Mouse (Mus musculus): Measurements from ENCODE around the gene Slc38a9. TPM values are rescaled to one million over a fixed set of nuclear protein-coding genes. Genes with fewer than 3 reads are reported as not detected.
"Not testable (repeated sequence)": the region's sequence is repeated elsewhere in the genome, so short reads cannot be mapped to it uniquely, and the experiment has no call there.

Slc38a9 gene
- polyA plus RNA-seq, 1 experiment = 8.2 TPM

DNA sequence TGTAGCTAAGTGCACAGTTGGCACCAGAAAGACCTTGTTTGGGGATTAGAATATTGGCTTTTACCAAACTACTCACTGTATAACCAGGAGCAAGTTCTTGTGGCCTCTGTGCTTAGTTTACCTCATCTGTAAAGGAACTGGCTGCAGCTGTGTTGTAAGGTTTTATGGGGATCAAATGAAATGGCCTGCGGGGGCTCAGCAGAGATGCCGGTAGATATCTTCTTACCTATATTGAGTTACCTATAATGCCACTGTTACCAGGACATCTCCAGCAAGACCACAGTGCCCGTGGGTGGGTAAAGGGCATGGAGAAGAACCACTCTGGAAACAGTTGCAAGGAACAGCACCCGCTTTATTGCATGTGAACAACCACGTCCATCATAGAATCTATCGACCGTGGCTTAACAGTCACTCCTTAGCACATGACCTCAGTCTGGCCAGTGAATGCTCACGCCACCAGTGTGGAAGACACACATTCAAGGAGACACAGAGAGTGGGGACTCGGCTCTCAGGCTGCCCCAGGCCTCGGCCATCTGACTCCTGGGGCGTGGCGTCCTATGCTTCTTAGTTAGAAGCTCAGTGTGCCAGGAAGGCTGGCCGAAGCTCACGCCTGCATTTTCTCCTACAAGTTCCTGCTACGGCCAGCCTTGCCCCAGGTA, 59.7 kb downstream of the Slc38a9 start:
- H3K36me3 ChIP-seq (ENCODE audit: control insufficient read depth, insufficient read depth, low read length) = no peaks in the 10 kb centered on the region
- no peak overlapping the region for H3K4me3 ChIP-seq (ENCODE audit: insufficient read depth, low read depth, low read length)
- DNase-seq = no peak
- H3K4me1 ChIP-seq (ENCODE audit: control insufficient read depth, insufficient read depth, low read length) = no peaks in the 10 kb centered on the region
- H3K27me3 ChIP-seq (replicated peaks; ENCODE audit: control insufficient read depth, insufficient read depth, low read length) = no peaks in the 10 kb centered on the region
- no peak for TF ChIP-seq CTCF (conservative IDR thresholded peaks at IDR 0.05; ENCODE audit: insufficient read depth, insufficient read length, low read depth, low read length)
- TF ChIP-seq POLR2A (IDR thresholded peaks at IDR 0.05; ENCODE audit: low read depth, low read length) = no peak
- WGBS = 75% methylated on average over 15 of the region's 15 CpGs
- H3K27ac ChIP-seq (ENCODE audit: insufficient read depth, low read depth, low read length) = no peak overlapping the region

DNA sequence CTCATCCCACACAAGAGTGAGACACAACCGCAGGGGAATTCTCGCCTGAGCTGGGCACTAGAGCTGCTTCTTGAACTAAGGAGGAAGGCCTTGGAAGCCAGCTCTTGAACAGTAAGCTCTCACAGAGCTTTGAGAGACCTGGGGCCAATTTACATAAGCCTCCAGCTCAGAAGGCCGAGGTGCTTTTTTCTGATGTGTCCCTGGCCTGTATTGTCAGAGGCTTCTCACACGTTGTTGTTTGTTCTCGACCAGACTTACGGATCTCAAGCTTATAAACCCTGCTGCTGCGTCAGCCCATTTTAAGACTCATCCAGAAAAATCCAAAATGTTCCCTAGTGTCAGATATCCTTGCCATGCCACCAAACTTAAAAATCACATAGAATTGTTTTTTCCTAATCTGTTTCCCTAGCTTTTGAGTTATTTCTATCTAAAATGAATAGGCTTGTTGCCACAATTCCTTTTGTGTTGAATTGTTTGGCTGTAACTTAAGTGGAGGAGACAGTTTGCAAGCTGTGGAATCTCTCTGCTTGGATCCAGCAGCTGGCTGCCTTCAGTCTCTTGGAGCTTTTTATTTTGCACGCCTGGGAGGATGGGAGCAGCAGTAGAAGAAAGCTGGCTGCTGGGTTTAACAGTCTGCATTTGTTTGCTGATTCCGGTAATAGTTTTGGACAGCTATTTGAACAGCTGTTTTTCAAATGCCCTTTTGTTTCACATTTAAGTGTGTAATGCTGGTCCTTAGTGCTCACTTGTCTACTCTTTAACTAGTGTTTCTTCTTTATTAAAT, 61.6 kb downstream of the Slc38a9 start:
- 71% methylated on average over 9 of the region's 9 CpGs for WGBS
- peak; percentile 61 for DNase-seq
- TF ChIP-seq CTCF (conservative IDR thresholded peaks at IDR 0.05; ENCODE audit: insufficient read depth, insufficient read length, low read depth, low read length) (no peak), POLR2A (IDR thresholded peaks at IDR 0.05; ENCODE audit: low read depth, low read length) (no peak)
- no peaks in the 10 kb centered on the region for H3K27me3 ChIP-seq (replicated peaks; ENCODE audit: control insufficient read depth, insufficient read depth, low read length)
- H3K27ac ChIP-seq (ENCODE audit: insufficient read depth, low read depth, low read length) = peak overlapping the region; percentile 91
- no peak overlapping the region for H3K4me3 ChIP-seq (ENCODE audit: insufficient read depth, low read depth, low read length)
- H3K36me3 ChIP-seq (ENCODE audit: control insufficient read depth, insufficient read depth, low read length) = no peaks in the 10 kb centered on the region
- H3K4me1 ChIP-seq (ENCODE audit: control insufficient read depth, insufficient read depth, low read length) = no peaks in the 10 kb centered on the region

DNA sequence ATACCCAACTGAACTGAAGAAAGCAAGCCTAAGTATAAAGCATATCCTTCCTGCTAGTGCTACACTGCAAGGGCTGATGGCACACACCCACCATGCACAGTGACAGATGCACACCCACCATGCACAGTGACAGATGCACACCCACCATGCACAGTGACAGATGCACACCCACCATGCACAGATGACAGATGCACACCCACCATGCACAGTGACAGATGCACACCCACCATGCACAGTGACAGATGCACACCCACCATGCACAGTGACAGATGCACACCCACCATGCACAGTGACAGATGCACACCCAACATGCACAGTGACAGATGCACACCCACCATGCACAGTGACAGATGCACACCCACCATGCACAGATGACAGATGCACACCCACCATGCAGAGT, 63.7 kb downstream of the Slc38a9 start:
- H3K4me1 ChIP-seq (ENCODE audit: control insufficient read depth, insufficient read depth, low read length); H3K4me3 ChIP-seq (ENCODE audit: insufficient read depth, low read depth, low read length); H3K27me3 ChIP-seq (replicated peaks; ENCODE audit: control insufficient read depth, insufficient read depth, low read length); DNase-seq; H3K27ac ChIP-seq (ENCODE audit: insufficient read depth, low read depth, low read length); H3K36me3 ChIP-seq (ENCODE audit: control insufficient read depth, insufficient read depth, low read length): not testable (repeated sequence)

DNA sequence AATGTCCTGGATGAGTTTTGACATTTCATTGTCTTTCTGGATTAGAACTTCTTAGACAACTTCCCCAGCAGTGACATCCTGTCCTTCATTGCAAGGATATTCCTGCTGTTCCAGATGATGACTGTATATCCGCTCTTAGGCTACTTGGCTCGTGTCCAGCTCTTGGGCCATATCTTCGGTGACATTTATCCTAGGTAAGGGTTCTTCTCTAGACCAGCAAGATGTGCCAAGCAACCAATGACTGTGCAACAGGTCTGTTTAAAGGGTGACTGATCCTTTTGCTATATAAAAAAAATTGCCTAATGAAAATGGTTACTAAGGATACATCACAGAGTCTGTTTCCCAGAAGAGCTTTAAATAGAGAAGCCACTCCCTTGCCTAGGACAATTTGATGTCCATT, 65.5 kb downstream of the Slc38a9 start:
- peak; percentile 55 for DNase-seq

DNA sequence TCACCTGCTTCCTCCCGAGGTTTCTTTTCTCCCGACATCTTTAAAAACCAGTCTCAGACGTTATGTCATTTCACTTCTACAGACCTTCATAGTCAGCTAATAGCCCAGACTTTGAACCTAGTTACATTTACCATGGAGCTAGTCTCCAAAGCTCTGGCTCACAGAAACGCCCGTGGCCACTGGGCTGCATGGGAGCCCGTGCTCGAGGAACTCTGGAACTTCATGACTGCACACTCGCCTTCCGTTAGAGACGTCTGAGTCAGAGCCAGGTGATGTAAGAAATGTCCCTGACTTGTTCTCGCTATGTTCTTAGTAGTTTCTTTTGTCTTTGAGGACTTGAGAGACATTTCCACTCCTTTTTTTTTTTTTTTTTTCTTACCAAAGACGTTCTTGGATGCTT, 72.8 kb downstream of the Slc38a9 start:
- no peak for DNase-seq
- Histone ChIP-seq H3K27me3 (replicated peaks; ENCODE audit: control insufficient read depth, insufficient read depth, low read length) (no peaks in the 10 kb centered on the region), H3K4me3 (ENCODE audit: insufficient read depth, low read depth, low read length) (no peak overlapping the region), H3K36me3 (ENCODE audit: control insufficient read depth, insufficient read depth, low read length) (no peaks in the 10 kb centered on the region), H3K27ac (ENCODE audit: insufficient read depth, low read depth, low read length) (no peak overlapping the region), H3K4me1 (ENCODE audit: control insufficient read depth, insufficient read depth, low read length) (no peaks in the 10 kb centered on the region)
- 88% methylated on average over 12 of the region's 12 CpGs for WGBS
- TF ChIP-seq CTCF (conservative IDR thresholded peaks at IDR 0.05; ENCODE audit: insufficient read depth, insufficient read length, low read depth, low read length) (no peak), POLR2A (IDR thresholded peaks at IDR 0.05; ENCODE audit: low read depth, low read length) (no peak)

More for the DNA sequence above, 65.5 kb downstream of the Slc38a9 start:
- H3K4me1 ChIP-seq (ENCODE audit: control insufficient read depth, insufficient read depth, low read length) = no peaks in the 10 kb centered on the region
- no peak overlapping the region for H3K27ac ChIP-seq (ENCODE audit: insufficient read depth, low read depth, low read length)
- no peaks in the 10 kb centered on the region for H3K27me3 ChIP-seq (replicated peaks; ENCODE audit: control insufficient read depth, insufficient read depth, low read length)
- H3K4me3 ChIP-seq (ENCODE audit: insufficient read depth, low read depth, low read length) = no peak overlapping the region
- no peaks in the 10 kb centered on the region for H3K36me3 ChIP-seq (ENCODE audit: control insufficient read depth, insufficient read depth, low read length)
- TF ChIP-seq CTCF (conservative IDR thresholded peaks at IDR 0.05; ENCODE audit: insufficient read depth, insufficient read length, low read depth, low read length) = no peak
- TF ChIP-seq POLR2A (IDR thresholded peaks at IDR 0.05; ENCODE audit: low read depth, low read length) = no peak
- 64% methylated on average over 3 of the region's 3 CpGs for WGBS

DNA sequence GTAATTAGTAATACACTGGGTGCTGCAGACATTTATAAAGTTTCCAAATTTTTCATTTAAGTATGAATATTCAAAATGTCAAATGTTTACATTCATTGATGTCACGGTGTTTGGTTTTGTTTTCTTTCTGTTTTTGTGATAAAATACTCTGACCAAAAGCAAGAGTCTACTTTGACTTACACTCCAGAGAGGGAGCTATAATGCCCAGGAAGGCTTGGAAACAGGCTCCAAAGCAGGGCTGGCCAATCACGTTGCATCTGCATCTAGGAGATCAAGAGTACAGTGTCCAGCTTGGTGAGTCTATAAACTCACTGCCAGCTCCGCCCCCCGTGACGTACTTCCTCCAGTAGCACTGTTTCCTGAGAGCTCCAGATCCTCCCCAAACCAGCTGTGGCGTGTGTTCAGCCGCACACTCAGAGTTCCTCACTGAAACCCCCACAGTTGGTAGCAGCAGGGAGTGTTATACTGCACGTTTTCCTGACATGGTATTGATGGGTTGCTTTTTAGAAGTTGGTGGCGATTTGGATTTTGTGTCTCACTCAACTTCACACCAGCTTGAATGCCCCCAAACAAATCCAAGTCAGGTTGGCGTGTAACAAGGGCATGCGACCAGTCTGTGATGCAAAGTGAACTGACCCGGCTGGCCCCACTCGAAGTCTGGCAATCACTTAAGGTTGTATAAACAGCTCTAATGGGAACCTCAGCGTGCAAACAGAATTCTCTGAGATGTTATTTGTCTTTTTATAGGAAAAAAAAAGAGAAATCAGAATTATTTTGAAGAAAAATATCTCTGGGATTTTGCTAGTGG, 74.6 kb downstream of the Slc38a9 start:
- H3K4me3 ChIP-seq (ENCODE audit: insufficient read depth, low read depth, low read length) = no peak overlapping the region
- peak; percentile 56 for DNase-seq
- TF ChIP-seq CTCF (conservative IDR thresholded peaks at IDR 0.05; ENCODE audit: insufficient read depth, insufficient read length, low read depth, low read length) (no peak), POLR2A (IDR thresholded peaks at IDR 0.05; ENCODE audit: low read depth, low read length) (no peak)
- H3K27me3 ChIP-seq (replicated peaks; ENCODE audit: control insufficient read depth, insufficient read depth, low read length) = no peaks in the 10 kb centered on the region
- H3K36me3 ChIP-seq (ENCODE audit: control insufficient read depth, insufficient read depth, low read length) = no peaks in the 10 kb centered on the region
- 71% methylated on average over 14 of the region's 14 CpGs for WGBS
- H3K4me1 ChIP-seq (ENCODE audit: control insufficient read depth, insufficient read depth, low read length) = no peaks in the 10 kb centered on the region
- no peak overlapping the region for H3K27ac ChIP-seq (ENCODE audit: insufficient read depth, low read depth, low read length)

DNA sequence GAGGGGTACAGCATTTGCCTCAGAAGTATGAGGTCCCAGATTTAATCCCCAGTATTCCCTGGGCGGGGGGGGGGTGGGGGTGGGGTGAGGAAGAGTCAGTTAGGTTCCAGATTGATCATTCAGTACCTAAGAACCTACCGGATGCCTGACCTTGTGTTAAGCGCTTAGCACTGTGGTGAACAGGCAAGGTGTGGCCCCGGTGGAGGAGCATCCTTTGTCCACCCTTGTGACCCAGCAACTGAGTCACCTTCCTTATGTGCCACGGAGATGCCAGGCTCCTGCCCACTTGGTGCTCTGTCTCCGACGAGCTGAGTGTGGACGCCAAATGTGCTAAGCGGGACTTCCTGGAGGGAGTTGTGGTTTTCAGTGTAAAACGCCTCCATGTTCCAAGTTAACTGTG, 75.9 kb downstream of the Slc38a9 start:
- WGBS = 83% methylated on average over 10 of the region's 10 CpGs
- TF ChIP-seq POLR2A (IDR thresholded peaks at IDR 0.05; ENCODE audit: low read depth, low read length) (no peak), CTCF (conservative IDR thresholded peaks at IDR 0.05; ENCODE audit: insufficient read depth, insufficient read length, low read depth, low read length) (no peak)
- no peaks in the 10 kb centered on the region for H3K36me3 ChIP-seq (ENCODE audit: control insufficient read depth, insufficient read depth, low read length)
- H3K27me3 ChIP-seq (replicated peaks; ENCODE audit: control insufficient read depth, insufficient read depth, low read length) = no peaks in the 10 kb centered on the region
- no peaks in the 10 kb centered on the region for H3K4me1 ChIP-seq (ENCODE audit: control insufficient read depth, insufficient read depth, low read length)
- H3K27ac ChIP-seq (ENCODE audit: insufficient read depth, low read depth, low read length) = no peak overlapping the region
- H3K4me3 ChIP-seq (ENCODE audit: insufficient read depth, low read depth, low read length) = no peak overlapping the region
- no peak for DNase-seq

Measured in kidney, adult 2 months (tissue).